Mouse (Mus musculus) midbrain, embryonic 13.5 days (tissue): ENCODE results near the gene Prrt3. TPM values are rescaled to one million over a fixed set of nuclear protein-coding genes. Genes with fewer than 3 reads are reported as not detected.

ENCODE experiments used
- ATAC-seq: fragments of 200-750 bp; cut with Nextera tagmentation; 2 replicates; pipeline ENCODE4 v1.8.0; 2017; ENCODE audit warnings: mild to moderate bottlenecking, moderate TSS enrichment, moderate library complexity
- H3K27ac ChIP-seq: fragments of 300-500 bp; sonication (generic); 2 replicates; pipeline ENCODE4 v1.5.1; 2015; ENCODE audit warnings: inconsistent platforms, mild to moderate bottlenecking, moderate library complexity
- H3K27me3 ChIP-seq: fragments of 300-500 bp; sonication (generic); 2 replicates; pipeline ENCODE4 v1.6.1; 2015; ENCODE audit warnings: mild to moderate bottlenecking, inconsistent platforms
- H3K36me3 ChIP-seq: fragments of 300-500 bp; sonication (generic); 2 replicates; pipeline ENCODE4 v1.6.1; 2015; ENCODE audit warnings: mild to moderate bottlenecking, inconsistent platforms
- H3K4me1 ChIP-seq: fragments of 300-500 bp; sonication (generic); replicated peaks from 2 replicates; pipeline ENCODE4 v1.6.1; 2015; ENCODE audit warnings: inconsistent platforms
- H3K4me2 ChIP-seq: fragments of 300-500 bp; sonication (generic); replicated peaks from 2 replicates; pipeline ENCODE4 v1.6.1; 2015; ENCODE audit warnings: moderate library complexity, mild to moderate bottlenecking, inconsistent platforms
- H3K4me3 ChIP-seq: fragments of 300-500 bp; sonication (generic); replicated peaks from 2 replicates; pipeline ENCODE4 v1.5.1; 2015; ENCODE audit warnings: mild to moderate bottlenecking, inconsistent platforms
- H3K9ac ChIP-seq: fragments of 300-500 bp; sonication (generic); replicated peaks from 2 replicates; pipeline ENCODE4 v1.6.1; 2015; ENCODE audit warnings: mild to moderate bottlenecking, inconsistent platforms
- H3K9me3 ChIP-seq: fragments of 300-500 bp; sonication (generic); 2 replicates; pipeline ENCODE4 v1.6.1; 2016; ENCODE audit warnings: mild to moderate bottlenecking, inconsistent platforms
- WGBS: fragments of 180-500 bp; shearing (Covaris S2); methylation state at CpG from one replicate; pipeline ENCODE4 v1.1.7; 2015; 5-methylcytosine and 5-hydroxymethylcytosine counted together
- polyA plus RNA-seq: library from polyadenylated mRNA; unstranded; fragments of >200 nt; fragmentation: Nextera tagmentation; extraction: Ambion mirVana; gene quantifications from 2 replicates; pipeline ENCODE4 v1.2.1, GENCODE M21; 2015

Gene Prrt3
- 5.2 and 6.0 TPM in 2 replicates for polyA plus RNA-seq

DNA sequence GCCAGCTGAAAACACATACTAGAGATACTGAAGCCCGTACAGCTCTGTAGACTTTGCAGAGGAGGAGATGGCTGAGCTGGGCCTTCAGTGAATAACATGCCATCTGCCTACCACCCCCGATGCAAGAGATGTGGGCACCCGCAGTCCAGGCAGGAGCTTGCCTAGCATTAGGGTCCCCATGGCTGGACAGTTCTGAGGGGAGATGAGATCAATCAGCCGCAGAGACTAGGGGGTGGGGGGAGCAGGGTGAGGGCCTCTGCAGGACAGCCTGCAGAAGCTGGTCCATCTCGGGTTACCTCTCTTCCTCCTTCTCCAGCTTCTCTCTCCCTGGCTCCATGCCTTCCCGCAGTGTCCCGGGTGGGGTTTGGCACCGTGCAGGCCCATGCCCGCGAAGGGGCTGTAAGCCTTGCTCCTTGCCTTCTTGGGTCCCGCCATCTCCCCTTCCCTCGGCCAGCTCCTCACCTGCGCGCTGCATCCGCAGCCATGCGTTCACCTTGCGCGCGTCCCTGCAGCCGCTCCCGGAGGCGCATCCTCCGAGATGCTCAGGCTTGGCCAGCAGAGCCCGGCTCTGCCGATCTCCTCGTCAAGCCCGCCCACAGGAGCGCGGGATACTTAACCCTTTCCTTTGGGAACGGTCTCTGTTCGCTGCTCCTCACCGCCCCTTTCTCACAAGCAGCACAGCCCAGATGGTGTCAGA is at the start of gene Prrt3:
Gene Prrt3 (minus strand): TSS at position 544 of the 697 bp plus-strand sequence.
- H3K9ac ChIP-seq: peak within 1 kb of the TSS; percentile 72
- 3% methylated on average over 31 of the region's 32 CpGs for WGBS
- peaks cover 15% of the 10 kb centered on the region for H3K27me3 ChIP-seq
- no peaks in the 10 kb centered on the region for H3K36me3 ChIP-seq
- ATAC-seq: peak; percentile 88
- H3K27ac ChIP-seq: peak within 1 kb of the TSS; percentile 22; the same call in 1 of the 2 replicates
- peaks cover 13% of the 10 kb centered on the region for H3K4me1 ChIP-seq
- H3K4me2 ChIP-seq: peak within 1 kb of the TSS; percentile 63
- no peaks in the 10 kb centered on the region for H3K9me3 ChIP-seq
- H3K4me3 ChIP-seq: peak within 1 kb of the TSS; percentile 50

DNA sequence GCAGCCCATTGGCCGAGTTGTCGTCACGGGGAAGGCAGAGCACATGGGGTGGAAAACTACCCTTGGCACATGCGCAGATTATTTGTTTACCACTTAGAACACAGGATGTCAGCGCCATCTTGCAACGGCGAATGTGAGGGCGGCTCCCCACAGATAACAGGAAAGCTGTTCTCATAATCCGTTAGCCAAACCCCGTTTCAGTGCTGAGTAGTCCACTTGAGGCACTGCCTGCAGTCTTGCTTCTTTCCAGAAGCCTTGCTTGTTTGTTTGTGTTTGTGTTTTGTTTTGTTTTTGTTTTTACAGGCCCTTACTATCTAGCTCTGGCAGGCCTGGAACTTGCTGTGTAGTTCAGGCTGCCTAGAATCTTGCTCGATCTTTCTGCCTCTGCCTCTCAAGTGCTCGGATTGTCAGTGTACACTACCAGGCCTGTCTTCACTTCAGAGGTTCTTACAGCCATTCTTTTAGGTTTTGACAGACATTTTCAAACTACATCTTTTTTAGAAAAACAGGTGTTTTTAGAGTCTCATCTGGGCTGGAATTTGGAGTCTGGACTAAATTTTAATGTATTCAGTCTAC is 42.3 kb upstream of the Prrt3 start:
- H3K9ac ChIP-seq: no peak overlapping the region
- no peaks in the 10 kb centered on the region for H3K4me1 ChIP-seq
- H3K4me2 ChIP-seq: no peak overlapping the region
- no peaks in the 10 kb centered on the region for H3K9me3 ChIP-seq
- WGBS: 95% methylated on average over 9 of the region's 12 CpGs
- ATAC-seq: no peak
- no peak overlapping the region for H3K4me3 ChIP-seq
- H3K27me3 ChIP-seq: no peaks in the 10 kb centered on the region
- H3K36me3 ChIP-seq: no peaks in the 10 kb centered on the region
- H3K27ac ChIP-seq: no peak overlapping the region

DNA sequence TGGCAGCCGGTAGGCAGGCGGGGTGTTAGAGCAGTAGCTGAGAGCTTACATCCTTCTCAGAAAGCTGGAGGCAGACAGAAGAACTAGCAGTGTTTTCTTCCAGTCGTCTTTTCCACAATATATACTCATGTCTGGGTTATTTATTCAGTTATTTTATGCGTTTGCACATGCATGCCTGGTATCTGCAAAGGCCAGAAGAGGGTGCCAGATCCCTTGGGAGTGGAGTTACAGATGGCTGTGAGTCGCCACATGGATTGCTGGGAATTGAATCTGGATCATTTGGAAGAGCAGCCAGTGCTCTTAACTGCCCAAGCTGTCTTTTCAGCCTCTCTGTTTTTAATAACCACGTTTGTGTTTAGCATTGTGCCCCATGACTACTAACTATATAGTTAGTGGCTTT is 39.9 kb upstream of the Prrt3 start:
- Histone ChIP-seq H3K27me3 (no peaks in the 10 kb centered on the region), H3K4me2 (no peak overlapping the region), H3K9ac (no peak overlapping the region), H3K9me3 (no peaks in the 10 kb centered on the region), H3K4me1 (no peaks in the 10 kb centered on the region), H3K27ac (no peak overlapping the region), H3K4me3 (no peak overlapping the region), H3K36me3 (peaks cover 3% of the 10 kb centered on the region; the same call in 1 of the 2 replicates)
- ATAC-seq: no peak
- WGBS: 84% methylated on average over 6 of the region's 6 CpGs

DNA sequence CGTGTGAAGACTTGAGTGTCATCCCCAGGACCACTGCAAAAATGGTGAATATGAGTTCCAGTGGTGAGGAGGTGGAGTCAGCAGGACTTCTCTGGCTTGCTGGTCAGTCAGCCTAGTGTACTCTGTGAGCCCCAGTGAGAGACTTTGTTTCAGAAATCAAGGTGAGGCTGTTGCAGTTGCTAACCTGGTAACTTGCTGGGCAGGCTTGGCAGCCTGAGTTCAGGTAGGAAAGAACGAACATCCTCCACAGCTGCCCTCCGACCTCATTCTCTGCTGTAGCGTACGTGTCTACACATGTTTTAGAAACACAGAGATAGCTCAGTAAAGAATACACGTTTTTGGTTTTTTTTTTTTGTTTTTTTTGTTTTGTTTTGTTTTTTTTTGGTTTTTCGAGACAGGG is 33.2 kb upstream of the Prrt3 start:
- H3K4me2 ChIP-seq: no peak overlapping the region
- H3K9ac ChIP-seq: no peak overlapping the region
- ATAC-seq: no peak
- H3K4me3 ChIP-seq: no peak overlapping the region
- H3K4me1 ChIP-seq: peaks cover 18% of the 10 kb centered on the region
- peaks cover 5% of the 10 kb centered on the region; the same call in 1 of the 2 replicates for H3K36me3 ChIP-seq
- WGBS: 88% methylated on average over 7 of the region's 7 CpGs
- H3K27ac ChIP-seq: no peak overlapping the region
- H3K27me3 ChIP-seq: no peaks in the 10 kb centered on the region
- no peaks in the 10 kb centered on the region for H3K9me3 ChIP-seq

DNA sequence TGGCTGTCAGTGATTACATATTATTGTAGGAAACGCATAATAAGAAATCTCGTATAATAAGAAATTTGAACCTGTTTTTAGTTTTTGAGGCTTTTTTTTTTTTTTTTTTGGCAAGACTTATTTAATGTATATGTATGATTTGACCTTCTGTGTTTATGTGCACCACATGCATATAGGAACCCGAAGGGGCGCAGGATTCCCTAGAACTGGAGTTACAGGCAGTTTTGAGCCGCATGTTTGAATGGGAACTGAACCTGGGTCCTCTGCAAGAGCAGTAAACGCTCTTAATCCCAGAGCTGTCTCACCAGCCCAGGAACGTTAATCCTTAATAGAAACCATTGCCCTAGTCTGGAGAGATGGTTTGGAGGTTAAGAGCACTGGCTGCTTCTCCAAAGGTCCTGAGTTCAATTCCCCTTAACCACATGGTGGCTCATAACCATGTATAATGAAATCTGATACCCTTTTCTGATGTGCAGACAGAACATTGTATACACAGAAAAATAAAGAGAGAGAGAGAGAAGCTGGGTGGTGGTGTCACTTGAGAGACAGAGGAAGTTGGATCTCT is 30.2 kb upstream of the Prrt3 start:
- H3K27ac ChIP-seq: no peak overlapping the region
- ATAC-seq: 0 out of 2 replicates have a peak, but pooled peaks have one; percentile 51
- peaks cover 30% of the 10 kb centered on the region for H3K4me1 ChIP-seq
- peak overlapping the region; percentile 73 for H3K4me3 ChIP-seq
- H3K27me3 ChIP-seq: no peaks in the 10 kb centered on the region
- peaks cover 13% of the 10 kb centered on the region; the same call in 1 of the 2 replicates for H3K36me3 ChIP-seq
- peak overlapping the region; percentile 81; the same call in 1 of the 2 replicates for H3K9ac ChIP-seq
- 10% methylated on average over 7 of the region's 7 CpGs for WGBS
- H3K9me3 ChIP-seq: no peaks in the 10 kb centered on the region
- peak overlapping the region; percentile 83 for H3K4me2 ChIP-seq

DNA sequence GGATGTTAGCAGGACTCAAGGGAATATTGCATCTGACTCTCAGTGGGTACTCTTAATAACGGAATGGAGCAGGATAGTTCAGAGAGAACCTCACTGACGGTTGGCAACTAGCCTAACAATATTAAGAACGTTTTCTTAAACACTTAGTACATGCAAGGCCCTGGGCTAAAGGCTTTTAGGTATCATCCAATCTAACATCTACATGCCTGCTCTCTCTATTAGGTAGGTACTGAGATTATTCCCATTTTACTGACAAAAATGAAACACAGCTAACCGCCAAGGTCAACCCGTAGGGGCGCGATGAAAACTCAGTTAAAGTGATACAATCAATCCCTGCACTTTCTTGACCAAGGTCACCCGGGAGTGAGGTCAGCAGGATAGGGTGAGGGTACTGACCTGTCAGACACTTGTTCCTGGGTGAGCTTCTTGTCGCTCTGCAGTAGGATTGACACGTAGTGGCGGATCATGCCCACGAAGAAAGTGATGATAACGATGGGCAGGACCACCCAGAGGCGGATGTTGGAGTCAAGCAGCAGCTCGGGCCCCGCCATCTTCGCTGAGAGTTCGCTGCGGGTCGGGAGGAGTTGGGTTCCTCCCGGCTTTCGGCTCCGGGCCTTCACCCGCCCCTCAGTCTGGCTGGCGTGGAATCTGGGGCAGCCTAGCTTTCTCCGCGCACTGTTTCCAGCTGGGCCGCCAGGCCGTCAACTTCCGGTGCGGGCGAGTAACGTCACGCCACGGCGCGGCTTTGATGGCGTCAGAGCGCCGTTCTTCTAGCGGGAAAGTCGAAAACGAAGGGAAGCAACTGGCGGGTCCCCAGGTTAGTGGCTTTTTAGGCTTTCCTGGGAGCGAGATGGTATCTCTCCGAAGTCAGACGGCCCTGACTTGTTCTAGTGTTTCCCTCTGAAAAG is 29.5 kb upstream of the Prrt3 start, which contains the start of the genes Emc3 and Fancd2:
Gene Emc3 (minus strand): TSS at position 721 of the 908 bp plus-strand sequence.
Gene Fancd2 (plus strand): TSS at position 751 of the 908 bp plus-strand sequence.
- Histone ChIP-seq H3K4me2 (peak within 1 kb of the TSS; percentile 83), H3K27ac (peak within 1 kb of the TSS; percentile 54), H3K4me3 (peak within 1 kb of the TSS; percentile 73), H3K36me3 (0 out of 2 replicates have a peak, but pooled peaks cover 9% of the 10 kb centered on the region), H3K9ac (peak within 1 kb of the TSS; percentile 81), H3K27me3 (no peaks in the 10 kb centered on the region), H3K4me1 (peaks cover 30% of the 10 kb centered on the region), H3K9me3 (no peaks in the 10 kb centered on the region)
- WGBS: 1% methylated on average over 47 of the region's 47 CpGs
- ATAC-seq: peak; percentile 95

DNA sequence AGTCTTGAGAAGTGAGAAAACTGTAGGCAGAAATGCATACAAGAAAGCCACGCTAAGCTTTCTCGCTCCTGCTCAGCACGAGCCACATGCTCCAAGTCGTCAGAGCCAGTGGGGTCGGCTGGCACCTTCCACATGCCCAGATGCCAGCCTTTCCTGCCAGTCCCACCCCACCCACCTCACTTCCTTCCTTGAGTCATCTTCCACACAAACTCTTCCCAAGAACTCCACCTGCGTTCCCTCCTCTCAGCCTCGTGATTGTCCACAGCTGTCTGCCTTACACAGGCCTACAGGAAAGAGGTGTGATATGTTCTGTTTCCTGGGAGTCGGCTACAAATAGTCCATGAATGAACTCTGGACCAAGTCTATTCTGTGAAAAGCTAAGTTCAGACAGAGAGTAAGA is 21.7 kb upstream of the Prrt3 start:
- H3K27me3 ChIP-seq: no peaks in the 10 kb centered on the region
- no peak overlapping the region for H3K4me3 ChIP-seq
- no peak overlapping the region for H3K9ac ChIP-seq
- H3K9me3 ChIP-seq: no peaks in the 10 kb centered on the region
- H3K4me1 ChIP-seq: no peaks in the 10 kb centered on the region
- H3K27ac ChIP-seq: no peak overlapping the region
- no peak for ATAC-seq
- H3K36me3 ChIP-seq: peaks cover 54% of the 10 kb centered on the region
- no peak overlapping the region for H3K4me2 ChIP-seq
- WGBS: 92% methylated on average over 8 of the region's 8 CpGs

DNA sequence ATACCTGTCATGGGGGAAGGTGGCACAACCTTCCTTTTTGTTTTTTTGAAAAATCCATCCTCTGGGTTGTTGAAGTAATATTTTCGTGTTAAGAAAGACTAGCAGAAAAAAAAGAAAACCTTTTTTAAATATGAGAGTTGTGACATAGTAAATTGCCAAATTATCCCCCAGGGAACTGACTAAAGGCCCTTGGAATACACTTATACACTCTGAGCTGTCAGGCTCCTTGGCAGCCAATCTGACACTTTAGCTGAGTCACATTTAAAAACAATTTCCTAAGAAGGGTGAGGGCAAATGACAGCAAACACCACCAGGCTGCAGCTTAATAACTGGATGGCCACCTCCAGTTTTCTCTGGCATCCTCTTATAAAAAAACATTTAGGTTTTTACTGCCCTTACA is 20.6 kb upstream of the Prrt3 start:
- H3K9me3 ChIP-seq: no peaks in the 10 kb centered on the region
- H3K36me3 ChIP-seq: peaks cover 59% of the 10 kb centered on the region
- H3K27me3 ChIP-seq: no peaks in the 10 kb centered on the region
- H3K4me1 ChIP-seq: no peaks in the 10 kb centered on the region
- no peak overlapping the region for H3K9ac ChIP-seq
- no peak overlapping the region for H3K4me2 ChIP-seq
- no peak for ATAC-seq
- WGBS: 86% methylated on average over 1 of the region's 1 CpGs
- H3K27ac ChIP-seq: no peak overlapping the region
- no peak overlapping the region for H3K4me3 ChIP-seq

DNA sequence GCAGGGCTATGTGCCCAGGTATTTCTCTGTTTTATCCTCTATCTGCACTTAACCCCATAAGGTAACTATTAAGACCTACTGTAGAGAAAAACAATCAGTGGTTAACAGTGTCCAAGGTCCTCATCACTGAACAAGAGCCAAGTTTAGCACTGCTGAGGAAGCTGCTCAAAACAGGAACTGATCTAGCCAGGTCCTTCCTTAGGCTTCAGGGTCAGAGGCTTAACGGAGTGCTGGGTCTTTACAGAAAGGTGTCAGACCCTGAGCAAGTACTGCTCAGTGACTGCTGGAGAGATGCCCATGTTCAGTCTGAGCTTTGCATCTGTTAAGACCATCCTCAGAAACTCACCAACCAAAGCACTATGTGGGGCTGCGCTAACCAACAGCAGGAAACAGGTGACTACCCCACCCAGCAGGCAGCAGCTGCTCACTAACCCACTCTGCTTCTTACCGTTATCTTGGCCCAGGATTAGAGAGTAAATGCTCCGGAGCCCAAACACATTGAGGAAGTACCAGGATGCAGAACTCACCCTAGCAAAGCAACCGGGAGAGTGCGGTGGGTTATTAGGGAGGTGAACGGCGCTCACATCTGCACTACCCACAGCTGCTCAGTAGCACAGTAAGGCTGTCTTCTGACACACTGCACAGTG is 15.8 kb upstream of the Prrt3 start:
- no peak for ATAC-seq

DNA sequence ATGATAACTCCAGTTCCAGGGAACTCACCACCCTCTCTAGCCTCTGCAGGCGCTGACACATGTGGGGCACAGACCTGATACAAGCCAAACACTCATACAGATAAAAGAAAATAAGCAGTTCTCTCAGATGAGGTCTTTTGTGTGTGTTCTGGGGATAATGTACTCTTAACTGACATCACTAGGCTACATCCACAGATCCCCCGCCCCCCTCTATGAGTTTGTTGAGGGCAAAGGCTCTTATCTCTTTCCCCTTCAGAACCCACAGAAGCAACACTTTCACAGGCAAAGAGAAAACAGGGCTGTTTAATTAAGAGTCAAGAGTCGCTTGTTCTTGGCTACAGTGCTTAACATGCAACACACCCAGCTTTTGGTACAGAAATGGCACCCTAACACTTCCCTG is 12.9 kb upstream of the Prrt3 start:
- WGBS: 100% methylated on average over 3 of the region's 3 CpGs
- Histone ChIP-seq H3K4me3 (no peak overlapping the region), H3K27me3 (no peaks in the 10 kb centered on the region), H3K9ac (no peak overlapping the region), H3K4me1 (no peaks in the 10 kb centered on the region), H3K36me3 (peaks cover 74% of the 10 kb centered on the region), H3K4me2 (no peak overlapping the region), H3K27ac (no peak overlapping the region), H3K9me3 (no peaks in the 10 kb centered on the region)
- ATAC-seq: no peak

More for the DNA sequence above, 15.8 kb upstream of the Prrt3 start:
- Histone ChIP-seq H3K27me3 (no peaks in the 10 kb centered on the region), H3K36me3 (peaks cover 100% of the 10 kb centered on the region), H3K9me3 (no peaks in the 10 kb centered on the region), H3K4me3 (no peak overlapping the region), H3K9ac (no peak overlapping the region), H3K4me2 (no peak overlapping the region), H3K27ac (no peak overlapping the region), H3K4me1 (no peaks in the 10 kb centered on the region)
- WGBS: 96% methylated on average over 8 of the region's 8 CpGs

DNA sequence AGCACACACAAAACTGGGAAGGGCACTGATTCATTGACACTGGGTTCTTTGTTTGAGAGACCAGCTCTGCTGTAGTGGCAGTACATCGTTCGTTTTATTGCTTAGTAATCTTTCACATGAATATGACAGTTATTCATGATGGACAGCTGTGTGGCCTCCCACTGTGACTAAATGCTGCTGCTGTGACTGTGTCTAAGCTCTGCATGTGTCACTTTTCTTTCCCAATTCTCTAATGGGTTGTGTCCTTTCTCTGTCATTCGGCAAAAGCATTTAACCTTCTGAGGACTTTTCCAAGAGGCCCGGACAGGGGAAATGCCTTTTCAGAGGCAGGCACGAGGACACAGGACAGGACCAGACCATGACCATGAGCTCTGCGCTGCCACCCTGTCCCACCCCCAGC is 12.2 kb upstream of the Prrt3 start:
- H3K36me3 ChIP-seq: peaks cover 67% of the 10 kb centered on the region
- WGBS: 95% methylated on average over 6 of the region's 6 CpGs

More for the DNA sequence above, 12.2 kb upstream of the Prrt3 start:
- H3K4me2 ChIP-seq: no peak overlapping the region
- no peaks in the 10 kb centered on the region for H3K9me3 ChIP-seq
- no peak overlapping the region for H3K4me3 ChIP-seq
- no peak overlapping the region for H3K9ac ChIP-seq
- H3K4me1 ChIP-seq: 0 out of 2 replicates have a peak, but pooled peaks cover under 1% of the 10 kb centered on the region
- no peak overlapping the region for H3K27ac ChIP-seq
- no peaks in the 10 kb centered on the region for H3K27me3 ChIP-seq
- ATAC-seq: no peak
